Mouse (Mus musculus) limb, embryonic 12.5 days (tissue): Measurements from ENCODE around the gene Grrp1. TPM values are rescaled to one million over a fixed set of nuclear protein-coding genes. Genes with fewer than 3 reads are reported as not detected.

Experiments
- ATAC-seq: fragments of 200-750 bp; cut with Nextera tagmentation; 2 replicates; pipeline ENCODE4 v1.8.0; 2017; ENCODE audit warnings: low read depth, moderate TSS enrichment; ENCODE audit not compliant: insufficient number of reproducible peaks, insufficient read depth, low FRiP score, low TSS enrichment
- H3K27ac ChIP-seq: fragments of 300-500 bp; sonication (generic); 2 replicates; pipeline ENCODE4 v1.5.1; 2016; ENCODE audit warnings: mild to moderate bottlenecking, moderate library complexity
- H3K27me3 ChIP-seq: fragments of 300-500 bp; sonication (generic); 2 replicates; pipeline ENCODE4 v1.6.1; 2016; ENCODE audit warnings: mild to moderate bottlenecking, moderate library complexity
- H3K36me3 ChIP-seq: fragments of 300-500 bp; sonication (generic); 2 replicates; pipeline ENCODE4 v1.6.1; 2016; ENCODE audit warnings: mild to moderate bottlenecking, moderate library complexity
- H3K4me1 ChIP-seq: fragments of 300-500 bp; sonication (generic); replicated peaks from 2 replicates; pipeline ENCODE4 v1.6.1; 2016
- H3K4me2 ChIP-seq: fragments of 300-500 bp; sonication (generic); 2 replicates; pipeline ENCODE4 v1.6.1; 2016; ENCODE audit warnings: mild to moderate bottlenecking, moderate library complexity
- H3K4me3 ChIP-seq: fragments of 300-500 bp; sonication (generic); replicated peaks from 2 replicates; pipeline ENCODE4 v1.5.1; 2016; ENCODE audit warnings: mild to moderate bottlenecking
- H3K9ac ChIP-seq: fragments of 300-500 bp; sonication (generic); replicated peaks from 2 replicates; pipeline ENCODE4 v1.6.1; 2016; ENCODE audit warnings: mild to moderate bottlenecking, moderate library complexity
- H3K9me3 ChIP-seq: fragments of 300-500 bp; sonication (generic); 2 replicates; pipeline ENCODE4 v1.6.1; 2016; ENCODE audit warnings: mild to moderate bottlenecking, moderate library complexity
- WGBS: fragments of 180-500 bp; shearing (Covaris S2); methylation state at CpG from one replicate; pipeline ENCODE4 v1.1.7; 2016; 5-methylcytosine and 5-hydroxymethylcytosine counted together
- polyA plus RNA-seq: library from polyadenylated mRNA; unstranded; fragments of >200 nt; fragmentation: Nextera tagmentation; extraction: Ambion mirVana; gene quantifications from 2 replicates; pipeline ENCODE4 v1.2.1, GENCODE M21; 2016

The Grrp1 gene
- polyA plus RNA-seq, 1 experiment from 2014 or later = 4.2 TPM

DNA sequence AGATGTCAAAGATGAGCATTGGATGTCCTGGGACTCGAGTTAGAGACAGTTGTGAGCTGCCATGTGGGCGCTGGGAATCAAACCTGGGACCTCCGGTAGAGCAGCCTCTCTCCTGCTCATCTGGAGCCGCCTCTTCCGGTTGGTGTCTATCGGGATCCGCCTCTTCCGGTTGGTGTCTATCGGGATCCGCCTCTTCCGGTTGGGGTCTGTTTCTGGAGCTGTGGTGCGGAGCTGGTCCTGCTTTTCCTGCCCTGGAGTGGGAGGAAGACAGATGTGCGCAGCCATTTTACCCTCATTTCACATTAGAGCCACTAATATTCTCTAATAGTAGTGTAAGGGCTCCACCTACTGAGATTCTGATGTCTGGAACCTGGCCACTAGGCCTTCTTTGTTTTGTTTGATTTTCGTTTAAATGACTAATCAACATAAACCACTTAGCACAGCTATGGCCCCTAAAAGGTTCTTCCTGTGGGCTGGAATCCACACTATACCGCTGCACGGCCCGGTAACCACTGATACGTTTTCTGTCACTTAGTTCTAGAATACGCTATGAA, 14.3 kb upstream of the Grrp1 start:
- ATAC-seq = no peak
- Histone ChIP-seq H3K9me3 (no peaks in the 10 kb centered on the region), H3K27me3 (no peaks in the 10 kb centered on the region), H3K36me3 (no peaks in the 10 kb centered on the region), H3K4me3 (no peak overlapping the region), H3K27ac (no peak overlapping the region), H3K9ac (no peak overlapping the region), H3K4me2 (no peak overlapping the region), H3K4me1 (peaks cover 7% of the 10 kb centered on the region; the same call in 1 of the 2 replicates)
- 86% methylated on average over 19 of the region's 19 CpGs for WGBS

DNA sequence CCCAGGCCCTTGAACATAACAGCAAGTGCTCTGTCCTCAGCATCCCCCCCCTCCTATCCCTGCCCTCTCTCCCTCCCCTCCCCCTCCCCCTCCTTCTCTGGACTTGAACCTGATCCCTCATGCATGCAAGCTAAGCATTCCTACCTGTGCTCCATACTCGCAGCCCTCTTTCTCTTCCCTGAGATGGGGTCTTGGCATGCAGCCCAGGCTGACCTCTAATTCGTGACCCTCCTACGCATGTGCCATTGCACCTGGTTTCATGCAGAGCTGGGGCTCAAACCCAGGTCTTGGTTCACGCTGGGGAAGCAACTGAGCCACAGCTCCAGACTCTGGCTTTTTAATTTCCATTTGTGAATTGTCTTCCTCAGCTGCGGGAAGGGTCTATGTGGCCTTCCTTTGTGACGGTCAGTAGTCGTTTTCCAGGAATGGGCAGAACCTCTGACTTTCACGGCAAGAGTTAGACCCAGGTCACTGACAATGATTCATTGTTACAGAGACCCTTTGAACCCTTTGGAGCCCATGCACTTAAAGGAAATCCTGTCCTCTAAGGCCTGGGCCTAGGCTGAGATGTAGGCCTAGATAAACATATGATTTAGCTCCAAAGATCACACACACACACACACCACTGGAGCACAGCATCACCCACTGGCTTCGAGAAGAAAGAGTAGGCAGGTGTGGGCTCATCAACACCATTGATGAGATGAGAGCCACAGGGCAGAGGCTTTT, 12.1 kb upstream of the Grrp1 start:
- no peak overlapping the region for H3K4me3 ChIP-seq
- H3K9ac ChIP-seq = no peak overlapping the region
- H3K9me3 ChIP-seq = no peaks in the 10 kb centered on the region
- no peaks in the 10 kb centered on the region for H3K4me1 ChIP-seq
- WGBS = 66% methylated on average over 9 of the region's 9 CpGs
- H3K36me3 ChIP-seq = no peaks in the 10 kb centered on the region
- no peaks in the 10 kb centered on the region for H3K27me3 ChIP-seq
- no peak overlapping the region for H3K4me2 ChIP-seq
- no peak overlapping the region for H3K27ac ChIP-seq
- no peak for ATAC-seq

DNA sequence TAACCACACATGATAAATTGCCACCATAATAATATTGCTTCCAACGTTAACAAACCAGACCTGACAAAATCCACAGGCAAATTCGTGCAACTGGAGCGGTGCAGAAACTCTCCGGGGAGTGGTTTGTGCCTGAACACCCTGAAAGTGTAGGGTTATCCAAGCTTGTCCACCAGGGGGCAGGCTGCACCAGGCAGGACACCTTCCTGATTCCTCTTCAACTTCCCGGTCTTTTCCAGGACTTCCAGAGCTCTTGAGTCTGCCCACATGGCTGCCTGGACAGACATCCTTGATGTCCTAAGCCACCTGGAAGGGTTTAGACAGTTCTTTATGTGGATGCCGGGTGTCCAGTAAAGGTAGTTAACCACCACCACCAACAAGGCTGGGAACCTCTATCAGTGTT, 9.3 kb upstream of the Grrp1 start:
- no peak for ATAC-seq
- H3K27ac ChIP-seq = no peak overlapping the region
- H3K9ac ChIP-seq = no peak overlapping the region
- H3K36me3 ChIP-seq = no peaks in the 10 kb centered on the region
- no peaks in the 10 kb centered on the region for H3K9me3 ChIP-seq
- 34% methylated on average over 6 of the region's 6 CpGs for WGBS
- no peaks in the 10 kb centered on the region for H3K4me1 ChIP-seq
- H3K4me3 ChIP-seq = no peak overlapping the region
- H3K27me3 ChIP-seq = no peaks in the 10 kb centered on the region
- H3K4me2 ChIP-seq = no peak overlapping the region

DNA sequence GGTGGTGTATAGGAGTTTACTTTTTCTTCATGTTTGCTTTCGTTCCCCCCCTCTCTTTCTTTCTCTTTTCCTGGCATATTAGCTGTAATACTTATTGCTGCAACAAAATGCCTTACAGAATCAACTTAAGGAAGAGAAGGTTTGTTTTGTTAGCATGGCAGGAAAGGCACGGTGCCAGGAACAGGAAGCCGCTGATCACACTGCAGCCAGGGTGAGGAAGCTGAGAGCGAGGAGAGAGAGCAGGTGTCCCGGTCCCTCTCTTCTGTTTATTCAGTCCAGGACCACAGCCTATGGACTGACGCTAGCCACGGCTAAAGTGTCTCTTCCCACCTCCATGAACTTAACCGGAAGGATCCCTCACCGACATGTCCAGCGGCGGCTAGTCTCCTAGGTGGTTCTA, 4.4 kb upstream of the Grrp1 start:
- Histone ChIP-seq H3K9ac (no peak overlapping the region), H3K4me2 (no peak overlapping the region), H3K27me3 (peaks cover 21% of the 10 kb centered on the region), H3K4me3 (no peak overlapping the region), H3K4me1 (peaks cover 30% of the 10 kb centered on the region), H3K27ac (no peak overlapping the region), H3K9me3 (no peaks in the 10 kb centered on the region), H3K36me3 (no peaks in the 10 kb centered on the region)
- ATAC-seq = no peak
- 72% methylated on average over 11 of the region's 11 CpGs for WGBS

DNA sequence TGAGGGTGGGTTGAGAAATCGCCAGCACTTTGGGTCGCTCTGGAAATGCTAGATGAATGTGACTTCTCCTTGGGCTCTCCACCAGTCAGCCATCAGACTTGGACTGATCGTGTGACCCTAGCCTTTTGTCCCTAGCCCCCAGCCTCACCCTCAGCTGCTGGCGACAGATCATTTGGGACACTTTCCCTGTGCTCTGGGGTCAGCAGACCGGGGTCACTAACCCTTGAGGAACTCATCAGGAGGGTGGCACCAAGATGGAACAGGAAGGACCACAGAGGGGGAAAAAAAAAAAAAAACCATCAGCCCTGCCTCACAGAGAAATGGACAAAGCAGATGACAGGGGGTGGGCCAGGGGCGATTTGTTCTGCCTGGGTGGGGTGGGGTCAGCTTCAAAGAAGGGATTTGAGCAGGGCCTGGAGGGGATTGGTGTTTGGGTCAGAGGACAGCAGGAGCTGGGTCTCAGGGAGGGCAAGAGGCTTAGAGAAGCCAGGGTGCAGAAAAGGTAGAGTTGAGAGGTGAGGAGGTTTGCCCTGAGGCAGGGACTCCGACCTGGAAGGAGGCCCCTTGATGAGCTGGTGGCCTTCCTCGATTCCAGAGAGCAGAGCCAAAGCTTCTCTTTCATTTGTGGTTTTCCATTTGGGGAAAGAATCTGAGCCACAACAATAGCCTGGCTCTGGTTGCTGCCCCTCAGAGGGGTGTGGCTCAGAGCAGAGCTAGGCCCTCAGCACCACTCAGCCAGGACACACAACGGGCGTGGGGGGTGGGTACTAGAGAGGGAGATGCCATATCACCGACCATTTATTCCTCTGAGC, 3.5 kb upstream of the Grrp1 start:
- no peak for ATAC-seq
- Histone ChIP-seq H3K4me3 (no peak overlapping the region), H3K27me3 (peaks cover 31% of the 10 kb centered on the region), H3K4me1 (peaks cover 39% of the 10 kb centered on the region), H3K9ac (no peak overlapping the region), H3K36me3 (no peaks in the 10 kb centered on the region), H3K27ac (0 out of 2 replicates have a peak overlapping the region, but pooled peaks have one; percentile 56), H3K9me3 (no peaks in the 10 kb centered on the region), H3K4me2 (no peak overlapping the region)
- 15% methylated on average over 11 of the region's 11 CpGs for WGBS

DNA sequence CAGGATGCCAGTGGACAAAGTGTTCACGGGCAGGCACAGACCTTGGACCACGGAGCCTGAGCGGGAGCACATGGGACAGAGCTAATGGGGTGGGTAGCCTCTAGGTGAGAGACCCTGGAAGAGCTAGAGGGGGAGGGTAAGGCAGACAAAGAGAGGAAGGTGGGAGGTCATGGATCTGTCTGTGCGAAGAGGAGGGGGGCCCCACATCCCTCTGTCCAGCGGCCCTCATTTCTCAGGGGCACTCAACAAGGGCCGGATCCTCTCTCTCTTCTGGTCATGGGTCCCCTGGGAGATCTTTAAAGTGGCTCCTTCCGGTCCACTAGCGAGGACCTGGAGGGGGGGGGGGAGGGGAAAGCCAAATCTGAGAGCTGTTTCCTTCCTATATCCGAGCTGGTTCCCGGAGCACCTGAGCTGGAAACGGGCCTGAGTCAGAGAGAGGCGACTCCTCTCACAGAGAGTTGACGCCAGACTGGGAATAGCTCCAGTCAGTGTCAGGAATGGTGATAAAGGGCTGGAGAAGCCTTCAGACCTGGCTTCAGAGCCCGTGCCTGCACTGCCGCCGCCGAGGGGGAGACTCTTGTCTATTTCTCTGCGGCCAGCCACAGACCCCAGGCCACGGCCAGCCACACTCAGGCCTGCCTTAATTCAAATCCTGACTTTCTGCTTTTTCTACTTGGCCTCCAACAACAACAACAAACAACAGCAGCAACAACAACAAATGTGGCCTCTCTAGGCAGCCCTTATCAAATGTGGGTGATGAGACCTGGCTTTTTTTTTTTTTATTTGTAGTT, 2.7 kb upstream of the Grrp1 start:
- no peaks in the 10 kb centered on the region for H3K9me3 ChIP-seq
- peaks cover 39% of the 10 kb centered on the region for H3K27me3 ChIP-seq
- 12% methylated on average over 19 of the region's 19 CpGs for WGBS
- peak overlapping the region; percentile 33 for H3K4me2 ChIP-seq
- no peaks in the 10 kb centered on the region for H3K36me3 ChIP-seq
- H3K4me3 ChIP-seq = no peak overlapping the region
- peak overlapping the region; percentile 8; the same call in 1 of the 2 replicates for H3K27ac ChIP-seq
- H3K9ac ChIP-seq = 0 out of 2 replicates have a peak overlapping the region, but pooled peaks have one; percentile 18
- H3K4me1 ChIP-seq = peaks cover 47% of the 10 kb centered on the region
- ATAC-seq = no peak

DNA sequence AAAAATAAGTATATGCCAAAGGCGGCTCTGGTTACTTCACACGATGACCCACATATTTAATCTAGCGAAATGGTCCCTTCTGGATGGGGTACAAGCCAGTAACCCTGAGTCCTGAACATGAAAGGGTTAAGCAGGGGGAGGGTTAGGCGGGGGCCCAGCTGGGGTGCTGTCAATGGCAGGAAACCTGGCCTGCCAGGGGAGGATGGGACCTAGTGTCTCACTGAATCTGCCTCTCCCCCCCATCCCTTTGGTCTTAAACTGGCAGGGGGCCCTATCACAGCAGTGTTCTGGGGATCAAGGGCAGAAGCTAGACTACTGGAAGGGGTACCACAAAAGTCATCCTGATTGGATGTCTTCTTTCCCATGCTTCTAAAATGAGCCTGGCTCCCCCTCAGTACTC, 1.9 kb upstream of the Grrp1 start:
- H3K9me3 ChIP-seq = no peaks in the 10 kb centered on the region
- H3K27ac ChIP-seq = peak overlapping the region; percentile 8; the same call in 1 of the 2 replicates
- H3K4me1 ChIP-seq = peaks cover 54% of the 10 kb centered on the region
- no peak overlapping the region for H3K4me2 ChIP-seq
- H3K9ac ChIP-seq = 0 out of 2 replicates have a peak overlapping the region, but pooled peaks have one; percentile 44
- no peak for ATAC-seq
- 25% methylated on average over 4 of the region's 4 CpGs for WGBS
- no peak overlapping the region for H3K4me3 ChIP-seq
- no peaks in the 10 kb centered on the region for H3K36me3 ChIP-seq
- H3K27me3 ChIP-seq = peaks cover 46% of the 10 kb centered on the region

DNA sequence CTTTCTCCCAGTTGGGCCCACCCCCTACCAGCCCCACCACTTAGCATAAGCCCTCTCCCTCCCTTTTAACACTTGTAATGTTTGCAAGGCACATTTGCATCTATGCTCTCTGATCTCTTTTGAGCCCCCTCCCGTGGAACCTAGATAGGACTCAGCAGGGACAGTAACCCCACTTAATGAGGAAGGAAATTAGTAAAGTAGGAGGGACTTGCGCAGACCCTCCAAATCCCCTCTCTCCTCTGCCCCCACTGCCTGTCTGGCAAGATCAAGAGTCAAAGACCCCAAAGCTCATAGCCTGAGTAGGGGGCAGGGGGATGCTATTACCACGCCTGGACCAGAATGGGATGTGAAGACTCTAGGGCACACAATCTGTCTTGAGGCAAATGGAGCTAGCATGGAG, 929 bp upstream of the Grrp1 start:
- Histone ChIP-seq H3K9ac (no peak overlapping the region), H3K4me1 (peaks cover 60% of the 10 kb centered on the region), H3K27ac (no peak overlapping the region), H3K27me3 (peaks cover 56% of the 10 kb centered on the region), H3K9me3 (no peaks in the 10 kb centered on the region), H3K36me3 (no peaks in the 10 kb centered on the region), H3K4me2 (no peak overlapping the region), H3K4me3 (no peak overlapping the region)
- ATAC-seq = no peak
- 34% methylated on average over 3 of the region's 3 CpGs for WGBS

DNA sequence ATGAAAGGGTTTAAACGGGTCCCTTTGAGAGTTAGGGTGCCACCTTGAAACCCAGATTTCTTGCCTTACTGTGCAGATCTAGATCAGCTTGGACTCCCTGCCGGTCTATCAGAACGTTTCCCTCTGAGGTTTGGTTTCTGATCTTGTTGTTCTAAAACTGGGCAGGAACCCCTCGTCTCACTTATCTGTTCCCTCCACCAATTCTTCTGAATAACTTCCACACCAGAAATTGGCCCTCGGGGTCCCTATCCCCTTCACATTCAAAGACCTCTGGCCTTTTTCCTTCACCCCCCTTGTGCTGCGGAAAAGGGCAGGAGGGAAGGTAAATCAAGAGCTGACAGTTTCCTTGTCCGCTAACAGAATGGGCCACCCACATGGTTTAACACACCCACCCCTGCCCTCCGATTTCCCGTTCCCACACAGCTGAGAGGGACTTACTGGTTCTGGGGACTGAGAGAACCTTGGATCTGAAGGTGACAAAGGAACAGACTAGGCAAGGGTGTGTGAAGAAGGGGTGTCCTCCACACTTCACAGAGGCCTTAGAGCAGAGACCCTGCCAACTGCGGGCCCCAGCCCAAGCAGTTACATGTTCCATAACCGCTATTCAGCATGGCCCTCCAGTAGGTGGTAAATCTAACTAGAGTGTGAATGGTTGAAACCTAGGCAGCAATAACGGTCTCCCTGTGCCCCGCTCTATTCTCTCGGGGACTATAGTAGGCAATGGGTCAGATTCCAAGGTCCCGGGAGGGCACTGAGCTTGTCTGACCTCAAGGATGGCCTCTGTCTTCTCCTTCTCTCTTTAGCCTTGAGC, 790 bp downstream of the Grrp1 start:
- H3K4me2 ChIP-seq = peak overlapping the region; percentile 93
- 6% methylated on average over 15 of the region's 15 CpGs for WGBS
- ATAC-seq = no peak
- no peaks in the 10 kb centered on the region for H3K36me3 ChIP-seq
- H3K4me3 ChIP-seq = peak overlapping the region; percentile 56
- no peaks in the 10 kb centered on the region for H3K9me3 ChIP-seq
- H3K27me3 ChIP-seq = peaks cover 74% of the 10 kb centered on the region
- H3K4me1 ChIP-seq = peaks cover 62% of the 10 kb centered on the region
- peak overlapping the region; percentile 24; the same call in 1 of the 2 replicates for H3K9ac ChIP-seq
- H3K27ac ChIP-seq = no peak overlapping the region; the same call in 1 of the 2 replicates
